Mouse (Mus musculus) embryonic facial prominence, embryonic 13.5 days (tissue): ENCODE measurements around the gene Dock6. TPM values are rescaled to one million over a fixed set of nuclear protein-coding genes. Genes with fewer than 3 reads are reported as not detected.

ENCODE experiments used
- ATAC-seq: fragments of 200-750 bp; cut with Nextera tagmentation; 2 replicates; pipeline ENCODE4 v1.8.0; 2017; ENCODE audit warnings: low read depth; ENCODE audit not compliant: insufficient number of reproducible peaks, insufficient read depth, low FRiP score, low TSS enrichment
- H3K27ac ChIP-seq: fragments of 300-500 bp; sonication (generic); 2 replicates; pipeline ENCODE4 v1.5.1; 2015; ENCODE audit warnings: moderate library complexity, mild to moderate bottlenecking, inconsistent platforms
- H3K27me3 ChIP-seq: fragments of 300-500 bp; sonication (generic); 2 replicates; pipeline ENCODE4 v1.6.1; 2015; ENCODE audit warnings: mild to moderate bottlenecking, inconsistent platforms
- H3K36me3 ChIP-seq: fragments of 300-500 bp; sonication (generic); 2 replicates; pipeline ENCODE4 v1.6.1; 2015; ENCODE audit warnings: mild to moderate bottlenecking, inconsistent platforms
- H3K4me1 ChIP-seq: fragments of 300-500 bp; sonication (generic); 2 replicates; pipeline ENCODE4 v1.6.1; 2015; ENCODE audit warnings: inconsistent platforms
- H3K4me2 ChIP-seq: fragments of 300-500 bp; sonication (generic); 2 replicates; pipeline ENCODE4 v1.6.1; 2015; ENCODE audit warnings: moderate library complexity, mild to moderate bottlenecking, inconsistent platforms
- H3K4me3 ChIP-seq: fragments of 300-500 bp; sonication (generic); 2 replicates; pipeline ENCODE4 v1.5.1; 2015; ENCODE audit warnings: mild to moderate bottlenecking, inconsistent platforms
- H3K9ac ChIP-seq: fragments of 300-500 bp; sonication (generic); 2 replicates; pipeline ENCODE4 v1.6.1; 2015; ENCODE audit warnings: mild to moderate bottlenecking, inconsistent platforms
- H3K9me3 ChIP-seq: fragments of 300-500 bp; sonication (generic); 2 replicates; pipeline ENCODE4 v1.6.1; 2016; ENCODE audit warnings: inconsistent platforms
- WGBS: fragments of 180-500 bp; shearing (Covaris S2); methylation state at CpG from one replicate; pipeline ENCODE4 v1.1.7; 2015; ENCODE audit warnings: mixed read lengths; 5-methylcytosine and 5-hydroxymethylcytosine counted together
- polyA plus RNA-seq: library from polyadenylated mRNA; unstranded; fragments of >200 nt; fragmentation: Nextera tagmentation; extraction: Ambion mirVana; gene quantifications from 2 replicates; pipeline ENCODE4 v1.2.1, GENCODE M21; 2015

Dock6 gene
- polyA plus RNA-seq, 1 experiment from 2014 or later, result 29.2 TPM

- Histone ChIP-seq H3K4me1 (no peaks in the 10 kb centered on the region), H3K27ac (no peak overlapping the region), H3K4me2 (no peak overlapping the region), H3K36me3 (peaks cover 48% of the 10 kb centered on the region), H3K27me3 (no peaks in the 10 kb centered on the region), H3K4me3 (no peak overlapping the region), H3K9me3 (no peaks in the 10 kb centered on the region), H3K9ac (no peak overlapping the region)
- no peak; the same call in 1 of the 2 replicates for ATAC-seq
- WGBS, result 62% methylated on average over 10 of the region's 10 CpGs
Measured at GRCm38 (mm10) chr9:21824366-21824765, 28.1 kb downstream of the Dock6 start.

GRCm38 (mm10) chr9:21823957-21824356 lies 28.5 kb downstream of the Dock6 start:
- H3K4me2 ChIP-seq, result no peak overlapping the region
- no peak overlapping the region for H3K27ac ChIP-seq
- no peaks in the 10 kb centered on the region for H3K4me1 ChIP-seq
- no peak for ATAC-seq
- H3K9ac ChIP-seq, result no peak overlapping the region
- WGBS, result 66% methylated on average over 4 of the region's 4 CpGs
- no peaks in the 10 kb centered on the region for H3K27me3 ChIP-seq
- H3K36me3 ChIP-seq, result peaks cover 48% of the 10 kb centered on the region
- H3K9me3 ChIP-seq, result no peaks in the 10 kb centered on the region
- no peak overlapping the region for H3K4me3 ChIP-seq

DNA sequence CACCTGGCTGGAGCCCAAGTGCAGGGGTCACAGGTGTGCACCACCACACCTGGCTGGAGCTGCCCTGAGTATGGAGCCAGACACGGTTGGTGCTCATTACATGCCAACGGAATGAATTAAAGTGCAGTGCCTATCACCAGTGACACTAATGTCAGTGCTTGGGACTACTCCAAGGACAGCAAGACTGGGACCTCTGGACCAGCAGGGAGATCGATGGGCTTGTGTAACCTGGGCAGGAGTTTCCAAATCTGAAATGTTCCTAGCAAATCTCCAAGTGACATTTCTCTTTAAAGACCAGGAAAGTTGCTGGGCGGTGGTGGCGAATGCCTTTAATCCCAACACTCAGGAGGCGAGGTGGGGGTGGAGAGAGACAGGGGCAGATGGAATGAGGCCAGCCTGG lies 29.7 kb downstream of the Dock6 start:
- no peak overlapping the region for H3K4me2 ChIP-seq
- no peak overlapping the region for H3K9ac ChIP-seq
- H3K27me3 ChIP-seq, result no peaks in the 10 kb centered on the region
- H3K9me3 ChIP-seq, result no peaks in the 10 kb centered on the region
- H3K27ac ChIP-seq, result no peak overlapping the region
- no peak overlapping the region for H3K4me3 ChIP-seq
- WGBS, result 75% methylated on average over 6 of the region's 6 CpGs
- H3K36me3 ChIP-seq, result peaks cover 48% of the 10 kb centered on the region
- no peaks in the 10 kb centered on the region for H3K4me1 ChIP-seq
- no peak for ATAC-seq

DNA sequence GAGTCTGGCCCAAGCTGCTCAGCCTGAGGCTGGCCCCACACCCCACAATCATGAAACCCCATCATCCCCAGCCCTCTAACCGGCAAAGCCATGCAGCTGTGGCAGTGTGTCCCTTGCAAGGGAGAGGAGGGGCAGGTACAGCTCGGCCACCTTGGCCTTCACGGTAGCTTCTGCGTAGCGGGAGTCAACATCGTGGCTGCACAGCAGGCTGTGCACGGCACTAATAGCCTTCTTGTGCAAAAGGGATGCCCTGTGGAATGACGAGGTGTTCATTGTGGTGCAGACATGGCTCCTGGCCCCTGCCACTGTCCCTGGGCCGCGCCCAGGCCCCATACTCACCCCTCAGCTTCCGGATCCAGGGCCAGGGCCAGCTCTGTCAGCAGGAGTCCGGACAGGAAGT lies 32.3 kb downstream of the Dock6 start:
- H3K36me3 ChIP-seq, result peaks cover 61% of the 10 kb centered on the region
- H3K4me2 ChIP-seq, result no peak overlapping the region
- H3K9ac ChIP-seq, result no peak overlapping the region
- no peak for ATAC-seq
- no peaks in the 10 kb centered on the region for H3K27me3 ChIP-seq
- H3K4me1 ChIP-seq, result no peaks in the 10 kb centered on the region
- WGBS, result 82% methylated on average over 12 of the region's 12 CpGs
- H3K27ac ChIP-seq, result no peak overlapping the region
- H3K9me3 ChIP-seq, result no peaks in the 10 kb centered on the region
- no peak overlapping the region for H3K4me3 ChIP-seq

- Histone ChIP-seq H3K27ac (no peak overlapping the region), H3K36me3 (peaks cover 61% of the 10 kb centered on the region), H3K27me3 (no peaks in the 10 kb centered on the region), H3K4me1 (no peaks in the 10 kb centered on the region), H3K9me3 (no peaks in the 10 kb centered on the region), H3K4me2 (no peak overlapping the region), H3K4me3 (no peak overlapping the region), H3K9ac (no peak overlapping the region)
- ATAC-seq, result no peak
- WGBS, result 95% methylated on average over 2 of the region's 2 CpGs
Measured at GRCm38 (mm10) chr9:21819181-21819729, 33.2 kb downstream of the Dock6 start.

- H3K4me2 ChIP-seq, result no peak overlapping the region
- H3K36me3 ChIP-seq, result peaks cover 61% of the 10 kb centered on the region
- H3K4me3 ChIP-seq, result no peak overlapping the region
- H3K9ac ChIP-seq, result no peak overlapping the region
- ATAC-seq, result no peak
- no peaks in the 10 kb centered on the region for H3K9me3 ChIP-seq
- H3K27ac ChIP-seq, result no peak overlapping the region
- no peaks in the 10 kb centered on the region for H3K27me3 ChIP-seq
- no peaks in the 10 kb centered on the region for H3K4me1 ChIP-seq
- WGBS, result 86% methylated on average over 6 of the region's 6 CpGs
Measured at GRCm38 (mm10) chr9:21818561-21818960, 33.9 kb downstream of the Dock6 start.

GRCm38 (mm10) chr9:21818125-21818524 lies 34.3 kb downstream of the Dock6 start:
- ATAC-seq, result no peak
- H3K4me1 ChIP-seq, result no peaks in the 10 kb centered on the region
- WGBS, result 77% methylated on average over 4 of the region's 4 CpGs
- no peak overlapping the region for H3K27ac ChIP-seq
- peaks cover 64% of the 10 kb centered on the region for H3K36me3 ChIP-seq
- no peaks in the 10 kb centered on the region for H3K9me3 ChIP-seq
- no peaks in the 10 kb centered on the region for H3K27me3 ChIP-seq
- H3K4me3 ChIP-seq, result no peak overlapping the region
- no peak overlapping the region for H3K9ac ChIP-seq
- H3K4me2 ChIP-seq, result no peak overlapping the region

DNA sequence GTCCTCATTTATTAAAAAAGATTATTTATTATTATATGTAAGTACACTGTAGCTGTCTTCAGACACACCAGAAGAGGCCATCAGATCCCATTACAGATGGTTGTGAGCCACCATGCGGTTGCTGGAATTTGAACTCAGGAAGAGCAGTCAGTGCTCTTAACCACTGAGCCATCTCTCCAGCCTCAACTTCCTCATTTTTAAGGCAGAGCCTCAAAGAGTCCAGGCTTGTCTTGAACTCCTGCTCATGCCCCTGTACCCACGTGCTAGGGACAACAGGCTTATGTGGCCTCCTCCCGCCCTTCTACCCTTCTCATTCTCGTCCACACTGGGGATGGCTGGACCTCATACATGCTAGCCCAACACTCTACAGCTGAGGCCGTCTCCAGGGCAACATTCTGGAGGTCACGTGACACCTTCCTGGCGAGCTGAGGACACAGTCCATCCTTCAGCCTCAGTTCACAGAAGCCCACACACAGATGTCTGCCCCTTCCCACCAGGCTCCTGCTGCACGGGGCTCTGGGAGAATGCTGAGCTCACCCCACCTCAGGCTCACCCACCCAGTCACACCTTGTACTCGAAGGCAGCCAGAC lies 35.6 kb downstream of the Dock6 start:
- peaks cover 72% of the 10 kb centered on the region for H3K36me3 ChIP-seq

DNA sequence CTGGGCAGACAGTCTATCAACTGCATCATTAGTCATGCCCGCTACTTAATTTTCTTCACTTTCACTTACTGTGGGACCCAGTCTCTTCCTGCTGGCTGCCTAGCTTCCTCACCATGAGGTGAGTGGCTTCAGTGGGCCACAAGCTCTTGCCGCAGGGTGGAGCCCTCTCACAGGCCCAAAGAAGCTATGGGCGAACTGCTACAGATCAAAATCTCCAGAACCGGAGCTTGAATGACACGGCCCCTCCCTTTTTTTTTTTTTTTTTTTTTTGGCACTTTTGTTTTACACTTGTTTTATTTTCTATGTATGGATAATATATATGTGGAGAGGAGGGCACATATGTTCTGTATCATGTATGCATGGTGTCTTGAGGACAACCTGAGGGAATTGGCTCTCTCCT lies 41.3 kb downstream of the Dock6 start:
- H3K36me3 ChIP-seq, result peaks cover 38% of the 10 kb centered on the region
- H3K4me3 ChIP-seq, result no peak overlapping the region
- no peaks in the 10 kb centered on the region for H3K27me3 ChIP-seq
- no peak overlapping the region for H3K27ac ChIP-seq
- WGBS, result 83% methylated on average over 5 of the region's 5 CpGs
- no peak for ATAC-seq
- H3K9me3 ChIP-seq, result no peaks in the 10 kb centered on the region
- no peaks in the 10 kb centered on the region for H3K4me1 ChIP-seq
- no peak overlapping the region for H3K4me2 ChIP-seq
- no peak overlapping the region for H3K9ac ChIP-seq

More for the DNA sequence above, 35.6 kb downstream of the Dock6 start:
- Histone ChIP-seq H3K4me1 (no peaks in the 10 kb centered on the region), H3K9ac (no peak overlapping the region), H3K27ac (no peak overlapping the region), H3K4me3 (no peak overlapping the region), H3K27me3 (no peaks in the 10 kb centered on the region), H3K9me3 (no peaks in the 10 kb centered on the region), H3K4me2 (no peak overlapping the region)
- WGBS, result 74% methylated on average over 9 of the region's 9 CpGs
- no peak for ATAC-seq

DNA sequence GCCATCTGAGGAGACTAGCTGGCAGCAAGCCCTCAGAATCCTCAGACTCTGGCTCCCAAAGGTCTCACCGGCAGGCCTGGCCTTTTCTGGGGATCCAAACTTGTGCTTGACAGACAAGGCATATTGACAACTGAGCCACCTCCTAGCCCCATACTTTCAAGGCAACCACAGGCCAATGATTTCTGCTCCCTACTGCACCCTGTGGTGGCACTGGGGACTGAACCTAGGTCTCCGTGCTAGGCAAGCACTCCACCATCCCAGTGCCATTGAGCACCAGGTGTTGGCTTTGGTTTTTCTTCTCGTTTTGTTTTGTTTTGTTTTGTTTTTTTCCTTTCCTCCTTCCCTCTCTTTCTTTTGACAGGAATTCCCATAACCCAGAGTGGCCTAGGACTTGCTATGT lies 43.9 kb downstream of the Dock6 start:
- H3K4me3 ChIP-seq, result no peak overlapping the region
- no peak overlapping the region for H3K9ac ChIP-seq
- peaks cover 9% of the 10 kb centered on the region; the same call in 1 of the 2 replicates for H3K4me1 ChIP-seq
- H3K36me3 ChIP-seq, result peaks cover 16% of the 10 kb centered on the region
- no peak overlapping the region for H3K4me2 ChIP-seq
- no peaks in the 10 kb centered on the region for H3K27me3 ChIP-seq
- H3K9me3 ChIP-seq, result no peaks in the 10 kb centered on the region
- no peak for ATAC-seq
- H3K27ac ChIP-seq, result no peak overlapping the region
- WGBS, result 55% methylated on average over 3 of the region's 3 CpGs

- Histone ChIP-seq H3K4me1 (peaks cover 9% of the 10 kb centered on the region; the same call in 1 of the 2 replicates), H3K9ac (no peak overlapping the region), H3K27me3 (no peaks in the 10 kb centered on the region), H3K4me3 (no peak overlapping the region), H3K4me2 (no peak overlapping the region), H3K36me3 (peaks cover 4% of the 10 kb centered on the region), H3K27ac (no peak overlapping the region), H3K9me3 (no peaks in the 10 kb centered on the region)
- ATAC-seq, result no peak
- WGBS, result 92% methylated on average over 11 of the region's 11 CpGs
Measured at GRCm38 (mm10) chr9:21806976-21807375, 45.5 kb downstream of the Dock6 start.

DNA sequence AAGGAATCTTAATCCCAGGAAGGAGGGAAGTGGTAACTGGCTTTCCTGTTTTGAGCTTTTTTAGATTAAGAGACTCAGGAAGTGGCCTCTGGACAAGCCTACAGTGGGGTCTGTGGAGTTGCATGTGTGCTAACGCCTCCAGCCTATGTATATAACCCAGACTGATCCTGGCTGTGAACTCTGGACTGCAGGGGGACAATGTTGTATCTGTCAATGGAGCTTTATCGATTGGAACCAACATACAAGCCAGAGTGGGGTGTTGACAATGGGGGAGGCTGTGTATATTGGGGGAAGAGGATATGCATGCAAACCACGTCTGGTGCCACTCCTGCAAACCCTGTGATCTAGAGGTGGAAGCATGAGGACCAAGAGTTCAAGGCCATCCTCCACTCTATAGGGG lies 46.1 kb downstream of the Dock6 start:
- no peak overlapping the region for H3K4me2 ChIP-seq
- peaks cover 5% of the 10 kb centered on the region for H3K36me3 ChIP-seq
- no peak overlapping the region for H3K9ac ChIP-seq
- peaks cover 9% of the 10 kb centered on the region; the same call in 1 of the 2 replicates for H3K4me1 ChIP-seq
- H3K9me3 ChIP-seq, result no peaks in the 10 kb centered on the region
- no peak for ATAC-seq
- 65% methylated on average over 3 of the region's 3 CpGs for WGBS
- H3K27me3 ChIP-seq, result no peaks in the 10 kb centered on the region
- H3K27ac ChIP-seq, result no peak overlapping the region
- H3K4me3 ChIP-seq, result no peak overlapping the region
